Mouse (Mus musculus) ES-Bruce4 (cell line): ENCODE measurements around the gene Arih1.

Experiments used
- CTCF ChIP-seq: IDR thresholded peaks from one replicate; pipeline ENCODE4 v1.8.1; 2011; ENCODE audit warnings: low read depth, low read length
- POLR2A ChIP-seq: IDR thresholded peaks from one replicate; pipeline ENCODE4 v1.8.1; 2011; ENCODE audit warnings: low read length; ENCODE audit not compliant: insufficient read depth

GRCm38 (mm10) chr9:59522906-59523305, 36.5 kb upstream of the Arih1 start:
- TF ChIP-seq POLR2A (no peak), CTCF (no peak)
